Comparison of ENCODE assay signal across 26 mouse cellular contexts in the genomic region with DNA sequence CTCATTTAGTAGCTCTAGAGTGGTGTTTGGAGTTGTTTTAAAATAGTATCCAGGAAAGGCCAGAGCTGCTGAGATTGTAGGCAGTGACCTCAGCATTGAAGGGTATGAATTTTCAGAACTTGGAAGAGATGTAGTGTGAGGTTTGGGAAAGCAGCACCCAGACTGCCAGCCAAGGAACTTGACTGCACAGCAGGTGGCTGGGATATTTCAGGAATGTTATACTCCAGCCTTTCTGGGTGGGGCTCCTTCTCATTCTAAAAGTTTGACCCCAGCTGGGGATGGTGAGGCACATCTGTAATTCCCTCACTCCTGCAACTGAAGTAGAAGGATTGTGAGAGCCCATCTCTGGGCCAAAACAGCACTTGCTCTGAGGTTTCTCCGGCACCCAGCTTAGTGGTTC.
A peak's percentile ranks its signal among the peaks of the same experiment; 100 is the strongest.
DNase-seq lines count a peak whose midpoint lies in the region; ATAC-seq and TF ChIP-seq lines count a peak whose summit lies in the region.
"Had no signal": no experiment of that assay in that cellular context is flagged by ENCODE, and none has a peak within 500 bp of the region (broad histone marks: within the 10 kb centered on the region; RNA-seq: fewer than 3 reads in every experiment).

No protein-coding gene starts in this region.

- WGBS in liver, adult 2 months: 53% methylated on average over 1 of the region's 1 CpGs
- 48% methylated on average over 1 of the region's 1 CpGs for WGBS in liver, embryonic 12.5 days (ENCODE audit: insufficient replicate concordance)
- 75% methylated on average over 1 of the region's 1 CpGs for WGBS in midbrain, embryonic 10.5 days

- no peak for DNase-seq in gastrocnemius, adult 2 months
- DNase-seq in gastrocnemius, postnatal 4 days (ENCODE audit: low spot score in 2 of 2): no peak
- no peak for DNase-seq in liver, adult 2 months (ENCODE audit: extremely low read depth, low read depth, low spot score)
- DNase-seq in ZHBTc4 (ENCODE audit: low read depth, low spot score): peak; percentile 56
- no peak for DNase-seq in midbrain, embryonic 10.5 days (ENCODE audit: low spot score)
- DNase-seq in ovary, postnatal 36 days (ENCODE audit: low spot score): no peak
- DNase-seq: adrenal gland, postnatal 10 days; B cell, adult 2 months; cerebellum, adult 11-12 months; cerebellum, adult 8-10 months; cerebellum, postnatal 10 days; cerebellum, postnatal 36 days; gastrocnemius, postnatal 14 days; heart, adult 2 months; heart, postnatal 14 days; heart, postnatal 4 days had no signal

- H3ac ChIP-seq in myocyte (ENCODE audit: control insufficient read depth, insufficient read length): no peak overlapping the region

- H3K4me2 ChIP-seq in liver, embryonic 12.5 days: no peak overlapping the region
- peak overlapping the region; percentile 62 for H3K4me2 ChIP-seq in myocyte (ENCODE audit: low read depth)
- H3K4me2 ChIP-seq: embryonic facial prominence, embryonic 12.5 days; forebrain, embryonic 12.5 days; forebrain, embryonic 15.5 days; heart, embryonic 13.5 days; hindbrain, embryonic 15.5 days; intestine, embryonic 15.5 days had no signal

- no peaks in the 10 kb centered on the region for H3K9me3 ChIP-seq in liver, embryonic 12.5 days (replicated peaks)
- no peaks in the 10 kb centered on the region for H3K9me3 ChIP-seq in midbrain, embryonic 10.5 days (replicated peaks)
- H3K9me3 ChIP-seq: embryonic facial prominence, embryonic 12.5 days; forebrain, embryonic 12.5 days; forebrain, embryonic 15.5 days; heart, embryonic 10.5 days; hindbrain, embryonic 15.5 days; intestine, embryonic 15.5 days had no signal

- no peaks in the 10 kb centered on the region for H3K36me3 ChIP-seq in liver, adult 2 months (ENCODE audit: control insufficient read depth, insufficient read depth, low read length)
- no peaks in the 10 kb centered on the region for H3K36me3 ChIP-seq in liver, embryonic 12.5 days
- no peaks in the 10 kb centered on the region for H3K36me3 ChIP-seq in myocyte (ENCODE audit: control insufficient read depth, insufficient read depth)
- no peaks in the 10 kb centered on the region for H3K36me3 ChIP-seq in midbrain, embryonic 10.5 days
- H3K36me3 ChIP-seq: embryonic facial prominence, embryonic 12.5 days; forebrain, embryonic 12.5 days; forebrain, embryonic 15.5 days; heart, embryonic 10.5 days; heart, embryonic 13.5 days; hindbrain, embryonic 15.5 days; intestine, embryonic 15.5 days had no signal

- H3K27ac ChIP-seq in gastrocnemius, adult 2 months: peak overlapping the region; percentile 63
- peak overlapping the region; percentile 85 for H3K27ac ChIP-seq in liver, adult 2 months (replicated peaks; ENCODE audit: insufficient read depth, low read depth, low read length)
- no peak overlapping the region for H3K27ac ChIP-seq in liver, embryonic 12.5 days
- no peak overlapping the region for H3K27ac ChIP-seq in midbrain, embryonic 10.5 days (replicated peaks)
- H3K27ac ChIP-seq: embryonic facial prominence, embryonic 12.5 days; forebrain, embryonic 12.5 days; forebrain, embryonic 15.5 days; heart, adult 2 months; heart, embryonic 10.5 days; heart, embryonic 13.5 days; intestine, embryonic 15.5 days had no signal

- no peak for ATAC-seq in liver, embryonic 12.5 days
- ATAC-seq: forebrain, embryonic 15.5 days; intestine, embryonic 15.5 days had no signal

- peaks cover 21% of the 10 kb centered on the region for H3K4me1 ChIP-seq in liver, adult 2 months (ENCODE audit: control insufficient read depth, insufficient read depth, low read length)
- H3K4me1 ChIP-seq in liver, embryonic 12.5 days: peaks cover 19% of the 10 kb centered on the region
- H3K4me1 ChIP-seq in midbrain, embryonic 10.5 days: peaks cover 11% of the 10 kb centered on the region

- no peak overlapping the region for H3K9ac ChIP-seq in liver, adult 2 months (ENCODE audit: low read depth, low read length)
- H3K9ac ChIP-seq in liver, embryonic 12.5 days: no peak overlapping the region
- H3K9ac ChIP-seq: embryonic facial prominence, embryonic 12.5 days; forebrain, embryonic 12.5 days; forebrain, embryonic 15.5 days; heart, embryonic 13.5 days; hindbrain, embryonic 15.5 days; intestine, embryonic 15.5 days had no signal

- no peak overlapping the region for H3K4me3 ChIP-seq in gastrocnemius, adult 2 months
- H3K4me3 ChIP-seq in liver, adult 2 months (ENCODE audit: insufficient read depth, low read depth, low read length): no peak overlapping the region
- no peak overlapping the region for H3K4me3 ChIP-seq in liver, embryonic 12.5 days
- H3K4me3 ChIP-seq in myocyte: no peak overlapping the region
- no peak overlapping the region for H3K4me3 ChIP-seq in midbrain, embryonic 10.5 days
- H3K4me3 ChIP-seq: embryonic facial prominence, embryonic 12.5 days; erythroblast, embryonic 14.5 days; forebrain, embryonic 12.5 days; forebrain, embryonic 15.5 days; heart, adult 2 months; heart, embryonic 10.5 days; heart, embryonic 13.5 days; hindbrain, embryonic 15.5 days; intestine, embryonic 15.5 days had no signal

- intact Hi-C loops in gastrocnemius, adult 2 months (cut with DNase I): loop anchor here (5.0 kb wide), 1 partner anchor 42 kb away; no protein-coding TSS in a partner anchor

- TF ChIP-seq POLR2A in liver, adult 2 months (IDR thresholded peaks at IDR 0.05; ENCODE audit: extremely low read depth, insufficient read depth, low read length): no peak
- no peak for TF ChIP-seq POLR2A in myocyte (IDR thresholded peaks at IDR 0.05; ENCODE audit: insufficient read length, low read depth)

- no peaks in the 10 kb centered on the region for H3K79me2 ChIP-seq in liver, adult 2 months (ENCODE audit: control insufficient read depth, insufficient read depth, low read length)
- no peaks in the 10 kb centered on the region for H3K79me2 ChIP-seq in myocyte (ENCODE audit: control insufficient read depth, insufficient read depth)

- no peaks in the 10 kb centered on the region for H3K27me3 ChIP-seq in liver, adult 2 months (ENCODE audit: control insufficient read depth, insufficient read depth, low read length)
- peaks cover 91% of the 10 kb centered on the region for H3K27me3 ChIP-seq in liver, embryonic 12.5 days (replicated peaks)
- no peaks in the 10 kb centered on the region for H3K27me3 ChIP-seq in myocyte (ENCODE audit: control insufficient read depth, insufficient read depth, insufficient read length)
- H3K27me3 ChIP-seq in midbrain, embryonic 10.5 days (ENCODE audit: low read depth, poor library complexity, severe bottlenecking): peaks cover 95% of the 10 kb centered on the region

- no peak for TF ChIP-seq CTCF in gastrocnemius, adult 2 months (IDR thresholded peaks at IDR 0.05)
- TF ChIP-seq CTCF in liver, adult 2 months (IDR thresholded peaks at IDR 0.05; ENCODE audit: low read depth, low read length): no peak

TF ChIP-seq in myocyte, 11 proteins besides CTCF, POLR2A, EP300 and RAD21:
- TF ChIP-seq MYOD1 (IDR thresholded peaks at IDR 0.05; ENCODE audit: control insufficient read depth in 1 of 3, insufficient read length in 2 of 3, low read depth in 2 of 3) (peak; percentile 12 to 84 (median 75)), TCF3 (IDR thresholded peaks at IDR 0.05; ENCODE audit: insufficient read length, low read depth) (no peak), MYOG (IDR thresholded peaks at IDR 0.05; ENCODE audit: control insufficient read depth in 1 of 3, insufficient read depth in 1 of 3, insufficient read length in 2 of 3, low read depth in 2 of 3) (peak in 2 of 3 experiments; percentile 35 to 68)

Comparison
In these comparisons a context has a peak if more than half of its experiments do, and no peak if none do; other contexts are left out.
1. H3K27ac ChIP-seq: peak in gastrocnemius, adult 2 months (single experiment) and liver, adult 2 months (single experiment); none in liver, embryonic 12.5 days (single experiment) and midbrain, embryonic 10.5 days (single experiment).